Mouse (Mus musculus) spleen, adult 10 weeks (tissue): ENCODE measurements around the gene Apoe. TPM values are rescaled to one million over a fixed set of nuclear protein-coding genes. Genes with fewer than 3 reads are reported as not detected.

ENCODE experiments used
- polyA plus RNA-seq: library from polyadenylated mRNA; stranded (reverse); fragments of 350-450 nt; fragmentation: Illumina TruSeq; extraction: RNeasy Lipid Tissue Mini Kit (QIAGEN cat#74804); gene quantifications from one replicate; pipeline ENCODE4 v1.2.3, GENCODE M21; 2015; ENCODE audit warnings: low replicate concordance; ENCODE audit not compliant: insufficient read depth

The Apoe gene
- polyA plus RNA-seq, result 297 TPM

DNA sequence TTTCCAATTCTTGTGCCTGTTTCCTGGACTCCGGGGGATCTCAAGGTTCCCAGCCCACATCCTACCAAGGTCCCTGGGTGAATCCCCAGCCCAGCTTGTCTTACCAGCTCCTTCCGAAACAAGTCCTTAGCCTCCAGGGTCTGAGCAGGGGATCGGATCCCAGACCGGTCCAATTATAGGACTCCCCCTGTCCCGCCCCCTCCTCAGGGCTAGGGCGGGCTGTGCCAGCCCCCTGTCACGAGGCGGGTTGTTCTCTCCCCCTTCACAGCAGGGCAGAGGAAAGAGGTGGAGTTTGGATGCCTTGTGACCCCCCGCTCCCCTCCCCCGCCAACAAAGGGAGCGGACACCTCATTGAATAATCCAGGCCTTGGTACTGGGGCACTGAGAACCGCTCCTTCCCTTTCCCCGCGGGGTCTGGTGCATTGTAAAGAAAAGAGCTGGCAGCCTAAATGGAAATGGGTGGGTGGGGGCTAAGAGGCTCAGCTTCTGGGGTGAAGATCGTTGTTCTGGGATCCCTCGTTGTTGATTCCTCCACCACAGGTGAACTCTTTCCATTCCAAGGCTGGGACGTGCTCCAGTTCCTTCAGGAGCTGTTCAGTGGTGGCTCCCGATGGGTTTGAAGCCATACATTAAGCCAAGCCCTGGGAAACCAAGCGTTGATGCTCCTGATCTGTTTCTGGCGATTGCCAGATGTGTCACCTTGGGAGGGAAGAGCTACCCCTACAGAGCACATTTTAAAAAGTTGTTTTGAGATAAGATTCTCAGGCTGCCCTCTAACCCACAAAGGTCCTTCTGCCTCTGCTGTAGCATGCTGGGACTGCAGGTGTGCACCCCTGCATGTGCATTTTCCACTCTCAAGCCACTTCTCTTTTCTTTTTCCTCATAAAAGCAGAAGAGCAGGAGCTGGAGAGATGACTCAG, at the start of gene Apoe:
TSS of gene Apoe (minus strand) at position 282 of the 920 bp plus-strand sequence.

GRCm38 (mm10) chr7:19715239-19716054, 16.5 kb upstream of the Apoe start, which contains the start of gene Tomm40:
Gene Tomm40, minus strand, starts transcription at chr7:19715438.

GRCm38 (mm10) chr7:19691873-19692865, 6.8 kb downstream of the Apoe start, which contains the start of gene Apoc1:
Gene Apoc1, minus strand, starts transcription at chr7:19692660.

GRCm38 (mm10) chr7:19681202-19681694, 17.7 kb downstream of the Apoe start, which contains the start of the genes Gm44805 and Apoc4:
Gene Gm44805, minus strand, starts transcription at chr7:19681423.
Gene Apoc4, minus strand, starts transcription at chr7:19681479.

GRCm38 (mm10) chr7:19677872-19678271, 21.1 kb downstream of the Apoe start, which contains the start of gene Apoc2:
Gene Apoc2, minus strand, starts transcription at chr7:19677941.

GRCm38 (mm10) chr7:19664955-19665841, 33.8 kb downstream of the Apoe start, which contains the start of gene Clptm1:
Gene Clptm1, minus strand, starts transcription at chr7:19665033.

Other genes starting within 250 kb of the Apoe start
- gene Mark4, start 240.4 kb downstream of the Apoe start, polyA plus RNA-seq, result 9.6 TPM
- gene Exoc3l2, start 235.9 kb downstream of the Apoe start, polyA plus RNA-seq, result 2.4 TPM
- 8.9 TPM for gene Bloc1s3, start 190.8 kb downstream of the Apoe start, polyA plus RNA-seq
- 4.6 TPM for gene Trappc6a, start 190.8 kb downstream of the Apoe start, polyA plus RNA-seq
- 0.26 TPM for gene Nkpd1, start 181.3 kb downstream of the Apoe start, polyA plus RNA-seq
- 6.9 TPM for gene Ppp1r37, start 136.1 kb downstream of the Apoe start, polyA plus RNA-seq
- gene Zfp296, start 121.9 kb downstream of the Apoe start, polyA plus RNA-seq, result 2.5 TPM
- 77.3 TPM for gene Gemin7, start 121.6 kb downstream of the Apoe start, polyA plus RNA-seq
- 39.0 TPM for gene Clasrp, start 94.7 kb downstream of the Apoe start, polyA plus RNA-seq
- gene Relb, start 69.8 kb downstream of the Apoe start, polyA plus RNA-seq, result 33.2 TPM
- 90.3 TPM for gene Clptm1, start 34.2 kb downstream of the Apoe start, polyA plus RNA-seq
- gene Apoc2, start 21.2 kb downstream of the Apoe start, polyA plus RNA-seq, result 2.6 TPM
- not detected for gene Gm44805, start 17.8 kb downstream of the Apoe start, polyA plus RNA-seq
- gene Apoc4, start 17.7 kb downstream of the Apoe start, polyA plus RNA-seq, result not detected
- gene Apoc1, start 6.5 kb downstream of the Apoe start, polyA plus RNA-seq, result 27.6 TPM
- gene Tomm40, start 16.2 kb upstream of the Apoe start, polyA plus RNA-seq, result 9.2 TPM
- gene Nectin2, start 51.3 kb upstream of the Apoe start, polyA plus RNA-seq, result 6.5 TPM
- gene Bcam, start 71.8 kb upstream of the Apoe start, polyA plus RNA-seq, result 2.9 TPM
- 0.40 TPM for gene Cblc, start 97.6 kb upstream of the Apoe start, polyA plus RNA-seq
- gene Bcl3, start 123.6 kb upstream of the Apoe start, polyA plus RNA-seq, result 48.7 TPM
- not detected for gene Gm19345, start 152.8 kb upstream of the Apoe start, polyA plus RNA-seq
- gene Ceacam16, start 162.1 kb upstream of the Apoe start, polyA plus RNA-seq, result 1.2 TPM
- 0.32 TPM for gene Ceacam19, start 188.8 kb upstream of the Apoe start, polyA plus RNA-seq
- 22.2 TPM for gene Pvr, start 222.0 kb upstream of the Apoe start, polyA plus RNA-seq